Mouse (Mus musculus): ENCODE data around the gene Prss50.

DNA sequence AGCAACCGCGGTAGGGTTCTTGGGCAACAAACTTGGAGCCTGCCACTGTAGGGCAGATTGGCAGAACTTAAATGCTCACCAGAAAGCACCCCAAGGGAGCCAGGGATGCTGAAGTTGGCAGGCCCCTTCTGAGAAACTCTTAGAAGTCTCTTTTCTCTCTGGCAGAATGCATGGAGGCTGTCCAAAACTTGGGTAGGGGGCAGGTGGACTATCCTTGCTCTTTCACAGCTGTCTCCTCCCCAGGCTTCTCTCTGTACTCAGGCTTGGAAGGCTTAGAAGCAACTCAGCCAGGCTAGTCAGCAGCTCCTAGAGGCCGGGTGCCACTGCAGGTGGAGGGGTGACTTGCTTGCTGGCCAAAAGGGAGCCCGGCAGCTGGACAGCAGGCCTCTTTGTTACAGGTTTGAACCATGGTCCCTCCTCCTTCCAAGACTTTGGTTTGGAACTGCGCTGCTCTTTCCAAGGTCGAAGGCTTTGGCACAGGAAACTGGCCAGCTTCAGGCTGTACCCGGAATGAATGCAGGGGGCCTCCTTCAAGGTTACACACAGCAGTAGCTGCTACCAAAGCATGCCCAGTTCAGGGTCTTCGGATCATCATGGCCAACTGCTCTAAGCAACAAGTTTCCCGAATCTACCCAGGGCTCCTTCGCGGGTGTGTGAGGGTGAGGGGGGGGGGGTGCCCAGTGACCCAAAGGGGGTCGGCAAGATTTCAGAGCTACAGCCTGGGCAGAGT is 21.6 kb downstream of the Prss50 start, which contains the start of gene Als2cl:
- no peak for TF ChIP-seq CTCF (IDR thresholded peaks at IDR 0.05; ENCODE audit: control insufficient read depth, insufficient read depth, insufficient replicate concordance, low read depth, low read length)
- no peak for TF ChIP-seq POLR2A (IDR thresholded peaks at IDR 0.05; ENCODE audit: control insufficient read depth, low read depth, low read length)
